Mouse (Mus musculus) brain, embryonic 14.5 days (tissue): ENCODE results near the gene Rubcn.

Experiments used
- CTCF ChIP-seq: fragments of 200-500 bp; IDR thresholded peaks from 2 replicates; pipeline ENCODE4 v1.5.1; 2012; ENCODE audit warnings: inconsistent platforms, mild to moderate bottlenecking, moderate library complexity, borderline replicate concordance; ENCODE audit not compliant: insufficient read depth, insufficient read length; ENCODE audit errors: extremely low read depth
- POLR2A ChIP-seq: fragments of 200-500 bp; IDR thresholded peaks from 2 replicates; pipeline ENCODE4 v1.6.1; 2012; ENCODE audit warnings: mild to moderate bottlenecking, inconsistent platforms, borderline replicate concordance; ENCODE audit not compliant: poor library complexity, insufficient read depth, insufficient read length, severe bottlenecking; ENCODE audit errors: extremely low read depth

GRCm38 (mm10) chr16:32803252-32803853 is 74.2 kb downstream of the Rubcn start:
- TF ChIP-seq CTCF, result no peak
- no peak for TF ChIP-seq POLR2A
